Mouse (Mus musculus) C2C12 (cell line): ENCODE data around the gene Bmp5. TPM values are rescaled to one million over a fixed set of nuclear protein-coding genes. Genes with fewer than 3 reads are reported as not detected.

Experiments used
- H3K27me3 ChIP-seq: one replicate; pipeline ENCODE4 v1.6.1; 2011; ENCODE audit not compliant: control insufficient read depth, insufficient read depth, insufficient read length
- H3K36me3 ChIP-seq: one replicate; pipeline ENCODE4 v1.6.1; 2011; ENCODE audit not compliant: control insufficient read depth, insufficient read depth
- H3K4me3 ChIP-seq: one replicate; pipeline ENCODE4 v1.5.1; 2011; ENCODE audit warnings: mild to moderate bottlenecking, control low read depth; ENCODE audit not compliant: poor library complexity, insufficient read depth, severe bottlenecking
- H3K79me2 ChIP-seq: one replicate; pipeline ENCODE4 v1.6.1; 2011; ENCODE audit not compliant: control insufficient read depth, insufficient read depth
- H3K79me3 ChIP-seq: one replicate; pipeline ENCODE4 v1.6.1; 2011; ENCODE audit warnings: low read depth, control low read depth
- H3ac ChIP-seq: one replicate; pipeline ENCODE3; 2011; ENCODE audit warnings: low read depth; ENCODE audit not compliant: control insufficient read depth, insufficient read length
- CEBPB ChIP-seq: IDR thresholded peaks from one replicate; pipeline ENCODE4 v1.6.1; 2011; ENCODE audit warnings: low read depth, mild to moderate bottlenecking, control low read depth, moderate library complexity
- CTCF ChIP-seq: IDR thresholded peaks from one replicate; pipeline ENCODE4 v1.5.1; 2011; ENCODE audit not compliant: control insufficient read depth, insufficient read depth, insufficient read length
- FOSL1 ChIP-seq: IDR thresholded peaks from one replicate; pipeline ENCODE4 v1.8.0; 2011; ENCODE audit warnings: mild to moderate bottlenecking, low read length; ENCODE audit not compliant: poor library complexity, insufficient read depth, severe bottlenecking
- MAX ChIP-seq: IDR thresholded peaks from one replicate; pipeline ENCODE4 v1.6.1; 2011; ENCODE audit warnings: mild to moderate bottlenecking, control low read depth
- MYOD1 ChIP-seq: IDR thresholded peaks from one replicate; pipeline ENCODE4 v1.6.1; 2011; ENCODE audit warnings: low read depth; ENCODE audit not compliant: control insufficient read depth, insufficient read length
- MYOG ChIP-seq: IDR thresholded peaks from one replicate; pipeline ENCODE4 v1.6.1; 2011; ENCODE audit not compliant: control insufficient read depth, insufficient read length; ENCODE audit errors: extremely low read depth
- USF1 ChIP-seq: IDR thresholded peaks from one replicate; pipeline ENCODE4 v1.6.1; 2011; ENCODE audit warnings: low read depth, mild to moderate bottlenecking, control low read depth, moderate library complexity
- polyA plus RNA-seq: library from polyadenylated mRNA; unstranded; fragments of >200 nt; fragmentation: generic; extraction: Trizol; gene quantifications from one replicate; pipeline ENCODE4 v1.2.1, GENCODE M21; 2012; ENCODE audit warnings: missing spikeins

Bmp5 gene
- polyA plus RNA-seq, 1 experiment, result 0.05 TPM

- Histone ChIP-seq H3K27me3 (no peaks in the 10 kb centered on the region), H3K79me2 (no peaks in the 10 kb centered on the region), H3ac (no peak overlapping the region), H3K36me3 (no peaks in the 10 kb centered on the region), H3K4me3 (no peak overlapping the region), H3K79me3 (no peaks in the 10 kb centered on the region)
- TF ChIP-seq CTCF (no peak), USF1 (no peak)
Observed at GRCm38 (mm10) chr9:75901219-75901618, 126.1 kb downstream of the Bmp5 start.

DNA sequence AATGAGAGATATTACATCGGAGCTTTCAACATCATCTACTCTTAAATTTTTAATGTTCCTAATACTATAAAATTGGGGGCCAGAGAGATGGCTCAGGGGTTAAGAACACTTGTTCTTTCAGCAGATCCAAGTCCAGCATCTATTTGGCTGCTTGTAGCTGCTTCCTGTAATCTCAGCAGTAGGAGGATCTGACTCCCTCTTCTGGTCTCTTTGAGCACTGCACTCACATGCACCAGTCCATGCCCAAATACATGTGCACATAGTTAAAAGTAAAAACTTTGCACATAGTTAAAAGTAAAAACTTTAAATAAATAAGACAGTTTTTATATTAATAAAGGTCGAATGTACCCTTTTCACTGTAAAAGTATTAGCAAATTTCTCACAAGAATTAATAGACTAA, 130.3 kb downstream of the Bmp5 start:
- H3K27me3 ChIP-seq, result no peaks in the 10 kb centered on the region
- no peaks in the 10 kb centered on the region for H3K36me3 ChIP-seq
- H3K79me3 ChIP-seq, result no peaks in the 10 kb centered on the region
- TF ChIP-seq USF1, result no peak
- TF ChIP-seq CTCF, result no peak
- TF ChIP-seq FOSL1, result no peak
- TF ChIP-seq CEBPB, result no peak
- TF ChIP-seq MYOG, result no peak
- TF ChIP-seq MAX, result no peak
- no peak for TF ChIP-seq MYOD1
- H3K79me2 ChIP-seq, result no peaks in the 10 kb centered on the region
- H3ac ChIP-seq, result no peak overlapping the region
- no peak overlapping the region for H3K4me3 ChIP-seq

DNA sequence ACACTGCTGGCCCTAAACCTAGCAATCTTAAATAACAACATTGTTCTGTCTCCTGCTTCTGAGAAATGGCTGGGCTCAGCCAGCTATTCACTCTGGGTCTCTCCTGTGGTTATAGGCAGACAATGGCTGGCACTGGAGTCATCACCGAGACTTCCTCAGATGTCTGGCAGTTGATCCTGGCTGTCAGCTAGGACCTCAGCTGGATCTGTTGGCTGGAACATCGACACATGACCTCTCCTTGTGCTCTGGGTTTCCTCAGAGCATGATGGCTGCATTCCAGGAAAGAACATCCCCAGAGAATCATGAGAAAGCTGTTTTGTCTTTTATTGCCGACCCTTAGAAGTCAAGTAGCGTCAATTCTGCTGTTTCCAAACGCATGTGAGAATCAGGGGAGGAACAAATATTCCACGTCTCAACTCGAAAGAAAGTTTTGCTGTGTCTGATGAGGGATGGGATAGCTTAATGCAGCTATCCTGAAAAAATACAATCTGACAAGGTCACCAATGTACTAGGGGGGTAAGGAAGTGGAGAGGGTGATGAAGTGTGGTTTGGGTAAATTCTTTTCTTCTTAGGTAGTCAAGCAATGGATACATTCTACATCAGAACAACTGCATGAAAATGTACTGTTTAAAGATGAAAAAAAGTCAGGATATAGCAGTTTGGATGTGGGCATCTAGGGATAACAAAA, 135.1 kb downstream of the Bmp5 start:
- no peak overlapping the region for H3ac ChIP-seq
- H3K79me2 ChIP-seq, result no peaks in the 10 kb centered on the region
- H3K36me3 ChIP-seq, result no peaks in the 10 kb centered on the region
- no peak overlapping the region for H3K4me3 ChIP-seq
- no peak for TF ChIP-seq MYOG
- no peak for TF ChIP-seq CEBPB
- peak; percentile 10 for TF ChIP-seq MYOD1
- TF ChIP-seq USF1, result peak; percentile 37
- TF ChIP-seq MAX, result peak; percentile 37
- no peak for TF ChIP-seq CTCF
- TF ChIP-seq FOSL1, result no peak
- no peaks in the 10 kb centered on the region for H3K27me3 ChIP-seq
- H3K79me3 ChIP-seq, result no peaks in the 10 kb centered on the region

- no peaks in the 10 kb centered on the region for H3K79me2 ChIP-seq
- no peaks in the 10 kb centered on the region for H3K27me3 ChIP-seq
- TF ChIP-seq MAX (no peak), MYOD1 (no peak), MYOG (no peak), FOSL1 (no peak), CTCF (no peak), CEBPB (no peak), USF1 (no peak)
- H3K4me3 ChIP-seq, result no peak overlapping the region
- no peaks in the 10 kb centered on the region for H3K79me3 ChIP-seq
- no peaks in the 10 kb centered on the region for H3K36me3 ChIP-seq
- H3ac ChIP-seq, result no peak overlapping the region
Observed at GRCm38 (mm10) chr9:75911542-75911941, 136.4 kb downstream of the Bmp5 start.

GRCm38 (mm10) chr9:75916027-75916426, 140.9 kb downstream of the Bmp5 start:
- H3K36me3 ChIP-seq, result no peaks in the 10 kb centered on the region
- no peaks in the 10 kb centered on the region for H3K79me3 ChIP-seq
- no peaks in the 10 kb centered on the region for H3K27me3 ChIP-seq
- H3ac ChIP-seq, result no peak overlapping the region
- no peak for TF ChIP-seq CTCF
- TF ChIP-seq FOSL1, result no peak
- TF ChIP-seq MYOG, result no peak
- no peak for TF ChIP-seq MAX
- no peak for TF ChIP-seq USF1
- TF ChIP-seq CEBPB, result no peak
- no peak for TF ChIP-seq MYOD1
- no peak overlapping the region for H3K4me3 ChIP-seq
- H3K79me2 ChIP-seq, result no peaks in the 10 kb centered on the region

- no peak for TF ChIP-seq USF1
- peak; percentile 62 for TF ChIP-seq MYOD1
- no peak for TF ChIP-seq MYOG
- no peak for TF ChIP-seq MAX
- Histone ChIP-seq H3K27me3 (no peaks in the 10 kb centered on the region), H3K79me3 (no peaks in the 10 kb centered on the region), H3K4me3 (no peak overlapping the region), H3K36me3 (no peaks in the 10 kb centered on the region), H3K79me2 (no peaks in the 10 kb centered on the region), H3ac (no peak overlapping the region)
Observed at GRCm38 (mm10) chr9:75927196-75927880, 152.2 kb downstream of the Bmp5 start.
